Mouse (Mus musculus) activated CD4-positive, CD25-positive, alpha-beta regulatory T cell, adult 4 months (primary cell): ENCODE results near the gene Atg7. TPM values are rescaled to one million over a fixed set of nuclear protein-coding genes. Genes with fewer than 3 reads are reported as not detected.
"Not testable (repeated sequence)": the region's sequence is repeated elsewhere in the genome, so short reads cannot be mapped to it uniquely, and the experiment has no call there.

Experiments used
- ATAC-seq: one replicate; pipeline ENCODE4 v1.8.0; 2017
- polyA plus RNA-seq, 2 experiments: library from polyadenylated mRNA; unstranded; fragments of 100-300 nt; shearing (Covaris generic); gene quantifications; one replicate each; pipeline ENCODE4 v1.2.1; 2017

Atg7 gene
- polyA plus RNA-seq, 2 experiments from 2014 or later = 22.7 to 23.3 TPM

DNA sequence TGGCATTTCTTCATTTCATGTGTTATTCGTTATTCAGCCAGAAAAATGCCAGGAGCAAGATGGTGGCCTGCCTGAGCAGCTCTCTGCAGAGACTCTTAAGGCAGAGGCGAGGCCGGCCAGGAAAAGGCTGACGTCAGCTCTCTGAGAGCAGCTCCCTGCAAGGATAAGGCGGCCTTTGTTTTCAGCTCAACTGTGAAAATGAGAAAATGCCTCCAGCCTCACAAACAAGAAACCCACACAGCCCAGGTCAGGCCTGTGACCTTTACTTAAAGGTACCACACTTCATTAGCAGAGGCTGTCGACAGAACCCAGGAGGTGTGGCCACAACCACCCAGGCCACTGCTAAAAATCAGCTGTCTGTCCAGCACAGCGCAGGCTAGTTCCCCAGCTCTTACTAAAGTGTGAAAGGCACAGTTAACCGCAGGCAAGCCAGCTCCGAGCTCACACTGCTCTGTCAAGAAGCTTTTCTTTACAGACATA lies 240.4 kb downstream of the Atg7 start:
- ATAC-seq = peak; percentile 49

- no peak for ATAC-seq
These were observed 242.2 kb downstream of the Atg7 start for GRCm38 (mm10) chr6:114885129-114885528.

DNA sequence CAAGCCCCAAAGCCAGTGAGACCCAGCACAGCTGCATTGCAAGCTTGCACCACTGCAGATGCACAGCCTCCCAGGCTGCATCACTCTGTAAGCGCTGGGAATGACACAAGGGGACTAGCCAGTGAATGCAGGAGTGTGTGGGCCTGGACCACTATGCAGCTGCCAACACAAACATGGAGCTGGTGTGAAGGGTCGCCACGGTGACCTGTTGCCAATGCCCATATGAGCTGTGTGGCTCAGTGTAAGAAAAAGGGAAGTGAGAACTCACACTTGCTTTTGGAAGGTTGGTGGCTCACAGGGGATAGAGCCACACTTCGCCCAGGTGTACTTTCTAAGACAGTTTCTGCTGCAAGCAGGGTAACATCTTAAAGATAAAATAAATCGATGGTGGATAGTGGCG lies 243.1 kb downstream of the Atg7 start:
- no peak for ATAC-seq

DNA sequence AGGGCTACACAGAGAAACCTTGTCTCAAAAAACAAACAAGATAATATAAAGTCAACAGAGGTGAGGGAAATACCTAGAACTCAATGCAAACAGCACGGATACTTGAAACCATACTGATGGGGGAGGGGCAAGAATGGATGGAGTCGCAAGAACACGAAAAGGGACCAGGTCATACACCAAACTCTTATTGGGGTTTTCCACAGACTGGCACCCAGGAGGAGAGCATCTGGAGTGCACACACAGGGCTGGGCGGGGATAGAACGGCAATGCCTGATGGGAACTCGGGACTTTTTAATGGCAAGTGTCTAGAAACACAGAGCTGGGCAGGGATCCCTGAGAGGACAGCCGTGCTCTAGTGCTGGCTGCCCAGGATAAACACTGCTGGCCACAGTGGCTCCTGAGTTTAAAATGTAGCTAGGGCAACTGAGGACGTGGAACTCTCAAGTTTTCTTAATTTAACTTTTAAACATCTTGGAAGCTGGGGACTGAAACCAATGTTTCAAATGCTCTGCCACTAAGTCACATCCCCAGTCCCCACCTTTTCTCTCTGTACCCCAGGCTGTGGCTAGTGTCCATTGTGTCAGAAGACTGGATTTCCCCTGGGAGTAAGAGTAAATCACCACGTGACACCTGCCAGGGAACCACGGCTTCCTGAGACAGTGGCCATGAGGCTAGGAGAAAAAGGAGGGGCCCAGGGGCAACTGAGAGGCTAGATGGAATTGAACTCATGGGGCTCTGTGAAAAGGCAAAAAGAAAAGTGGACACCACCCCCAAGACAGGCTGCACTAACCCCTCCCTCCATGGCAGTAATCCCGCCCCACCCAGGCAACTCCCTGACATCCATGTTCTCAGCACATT lies 243.8 kb downstream of the Atg7 start:
- ATAC-seq = no peak

DNA sequence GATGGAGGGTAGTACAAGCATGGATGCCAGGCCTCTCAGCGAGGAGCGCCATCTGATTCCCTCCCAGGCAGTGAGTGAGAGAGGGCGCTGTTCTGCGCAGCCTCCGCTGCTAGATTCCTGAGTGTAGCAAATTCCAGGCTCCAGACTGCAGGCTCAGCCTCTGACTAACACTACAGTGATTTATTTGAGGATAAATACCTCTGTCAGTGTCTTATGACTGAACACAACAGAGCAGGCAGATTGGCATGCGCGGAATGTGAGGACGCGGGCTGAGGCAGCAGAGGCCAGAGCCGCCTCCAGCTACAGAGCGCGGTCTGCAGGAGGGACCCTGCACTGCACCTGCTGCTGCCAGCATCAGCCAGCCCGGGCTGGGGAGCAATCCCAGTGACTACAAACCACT lies 246.0 kb downstream of the Atg7 start:
- ATAC-seq = no peak

DNA sequence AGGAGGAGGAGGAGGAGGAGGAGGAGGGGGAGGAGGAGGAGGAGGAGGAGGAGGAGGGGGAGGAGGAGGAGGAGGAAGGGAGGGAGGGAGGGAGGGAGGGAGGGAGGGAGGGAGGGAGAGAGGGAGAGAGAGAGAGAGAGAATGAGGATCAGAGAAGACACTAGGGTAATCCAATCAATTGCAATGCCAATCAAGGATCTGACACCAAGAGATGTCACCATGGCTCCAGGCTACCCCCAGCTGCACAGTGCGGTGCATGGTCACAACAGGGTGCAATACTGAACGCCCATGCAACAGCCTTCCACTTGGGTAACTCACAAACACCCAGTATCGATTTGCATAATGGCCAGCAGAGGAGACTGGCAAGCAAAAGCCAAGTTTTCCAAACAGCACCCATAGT lies 247.1 kb downstream of the Atg7 start:
- not testable (repeated sequence) for ATAC-seq

DNA sequence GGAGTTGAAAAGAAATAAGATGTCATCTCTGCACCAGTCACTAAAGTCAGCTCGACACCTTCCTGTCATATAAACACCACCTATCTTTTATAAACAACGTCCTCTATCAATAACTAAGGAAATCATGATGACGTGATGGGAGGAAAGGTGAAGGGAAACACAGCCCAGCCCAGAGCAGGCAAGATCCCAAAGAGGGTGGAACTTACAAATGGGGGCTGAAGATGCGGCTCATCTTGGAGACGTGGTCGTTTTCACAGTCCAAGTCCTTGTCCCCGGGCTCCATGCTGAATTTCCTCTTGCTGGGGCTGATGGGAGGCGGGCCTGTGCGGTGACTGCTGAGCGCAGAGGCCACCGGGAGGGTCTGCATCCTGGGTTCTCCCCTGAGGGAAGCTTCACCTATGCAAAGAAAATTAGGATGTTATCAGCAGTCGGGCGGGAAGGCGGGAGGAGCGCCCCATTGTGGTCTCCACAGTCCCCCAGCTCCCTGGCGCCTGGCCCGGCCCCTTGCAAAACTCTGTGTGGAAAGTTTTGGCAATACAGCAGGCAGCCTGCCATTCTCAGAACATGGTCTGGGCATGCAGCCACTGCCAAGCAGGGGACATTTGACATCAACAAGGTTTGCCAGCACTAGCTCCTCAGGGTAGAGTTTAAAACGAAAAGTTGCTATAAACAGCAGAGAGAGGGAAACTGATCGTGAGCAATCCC lies 247.7 kb downstream of the Atg7 start:
- no peak for ATAC-seq

DNA sequence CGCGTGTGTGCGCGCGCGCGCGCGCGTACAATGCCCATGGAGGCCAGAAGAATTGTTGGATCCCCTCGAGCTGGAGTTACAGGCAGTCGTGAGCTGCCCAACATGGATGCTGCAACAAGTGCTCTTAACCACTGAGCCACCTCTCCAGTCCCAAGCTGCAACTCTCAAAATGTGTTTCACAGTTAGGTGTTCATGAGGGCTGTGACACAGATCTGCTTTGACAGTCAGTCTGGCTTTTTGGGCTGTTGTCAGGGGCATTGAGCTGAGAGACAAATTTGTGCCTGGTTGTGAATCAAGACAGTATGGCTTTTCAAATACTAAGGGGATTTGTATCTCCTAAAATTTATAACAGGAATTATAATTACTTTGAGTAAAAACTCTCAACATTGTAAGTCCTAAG lies 248.4 kb downstream of the Atg7 start:
- ATAC-seq = no peak

DNA sequence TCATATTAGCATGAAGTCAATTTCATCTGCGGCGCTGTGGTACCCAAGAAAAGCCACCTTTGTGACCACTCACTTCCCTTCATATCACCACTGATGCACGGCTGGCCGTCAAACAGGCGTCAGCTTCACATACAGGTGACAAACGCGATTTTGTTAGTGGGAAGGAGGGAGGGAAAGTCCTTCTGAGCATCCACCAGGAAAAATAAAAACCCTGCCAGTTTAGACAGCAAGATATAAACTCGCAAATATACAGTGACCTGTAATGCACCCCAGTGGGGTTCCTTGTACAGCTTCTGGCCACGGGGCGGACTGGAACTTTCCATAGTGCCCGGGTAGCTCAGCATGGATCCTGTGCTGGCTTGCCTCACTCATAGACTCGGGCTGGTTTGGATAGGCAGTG lies 248.9 kb downstream of the Atg7 start:
- ATAC-seq = no peak

DNA sequence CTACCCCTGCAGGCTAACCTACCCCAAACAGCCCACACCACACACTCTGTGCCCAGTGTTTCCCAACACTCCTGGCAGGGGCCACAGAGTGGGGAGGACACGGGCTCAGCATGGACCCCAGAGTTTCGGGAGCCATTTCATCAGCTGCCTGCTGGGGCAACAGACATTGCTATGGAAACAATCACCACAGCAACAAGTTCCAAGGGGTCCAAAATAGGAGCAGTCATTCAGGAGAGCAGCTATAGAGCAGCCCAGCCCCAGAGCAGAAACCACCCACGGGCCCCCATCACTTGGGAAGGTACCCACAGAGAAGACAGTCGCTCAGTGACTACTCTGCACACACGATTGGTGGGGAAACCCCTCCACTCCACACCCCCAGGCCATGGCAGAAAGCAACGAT lies 249.5 kb downstream of the Atg7 start:
- peak; percentile 66 for ATAC-seq

- peak; percentile 64 for ATAC-seq
These were observed 250.7 kb downstream of the Atg7 start for GRCm38 (mm10) chr6:114893427-114894209.

DNA sequence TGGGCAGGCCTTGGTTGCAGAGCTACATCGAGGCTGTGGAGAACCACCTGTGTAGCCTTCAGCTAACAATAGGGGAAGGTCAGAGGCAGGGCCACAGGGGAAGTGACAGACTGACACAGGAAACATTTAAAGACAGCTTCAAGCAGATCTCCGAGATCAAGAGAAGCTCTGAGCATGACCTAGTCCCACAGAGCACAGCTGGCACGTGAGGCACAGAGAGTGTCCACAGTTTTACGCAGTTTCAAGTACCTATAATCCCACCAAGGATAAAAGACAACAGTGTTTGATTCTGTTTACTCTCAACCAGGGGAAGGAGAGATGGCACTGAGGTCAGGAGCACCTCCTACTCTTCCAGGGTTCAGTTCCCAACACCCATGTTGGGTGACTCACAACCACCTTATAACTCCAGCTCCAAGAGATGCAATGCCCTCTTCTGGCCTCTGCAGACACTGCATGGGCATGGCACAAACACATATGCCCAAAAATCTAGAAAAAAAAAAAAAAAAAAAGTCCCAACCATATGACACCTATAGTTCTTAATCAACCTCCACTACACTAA lies 251.7 kb downstream of the Atg7 start:
- ATAC-seq = peak; percentile 44

- ATAC-seq = no peak
These were observed 252.3 kb downstream of the Atg7 start for GRCm38 (mm10) chr6:114895191-114895590.

DNA sequence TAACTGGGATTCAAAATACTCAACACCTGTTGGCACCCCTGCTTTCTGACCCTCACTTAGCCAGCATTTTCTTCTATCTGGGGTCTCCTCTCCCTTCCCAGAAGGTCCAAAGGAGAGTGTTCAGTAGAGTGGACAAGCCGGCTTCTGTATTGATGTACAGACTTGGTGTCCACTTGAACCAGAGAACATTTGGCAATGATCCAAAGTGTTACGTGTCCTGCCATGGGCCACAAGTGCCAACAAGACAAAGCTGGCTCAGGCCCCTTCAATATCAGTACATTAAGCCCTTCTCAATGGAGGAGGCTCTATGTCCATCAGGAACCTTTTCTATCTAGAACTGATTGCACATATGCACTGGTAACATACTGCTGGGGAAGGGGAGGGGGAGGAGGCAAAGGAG lies 253.4 kb downstream of the Atg7 start:
- ATAC-seq = no peak

- ATAC-seq = peak; percentile 21
These were observed 256.1 kb downstream of the Atg7 start for GRCm38 (mm10) chr6:114898949-114899348.

DNA sequence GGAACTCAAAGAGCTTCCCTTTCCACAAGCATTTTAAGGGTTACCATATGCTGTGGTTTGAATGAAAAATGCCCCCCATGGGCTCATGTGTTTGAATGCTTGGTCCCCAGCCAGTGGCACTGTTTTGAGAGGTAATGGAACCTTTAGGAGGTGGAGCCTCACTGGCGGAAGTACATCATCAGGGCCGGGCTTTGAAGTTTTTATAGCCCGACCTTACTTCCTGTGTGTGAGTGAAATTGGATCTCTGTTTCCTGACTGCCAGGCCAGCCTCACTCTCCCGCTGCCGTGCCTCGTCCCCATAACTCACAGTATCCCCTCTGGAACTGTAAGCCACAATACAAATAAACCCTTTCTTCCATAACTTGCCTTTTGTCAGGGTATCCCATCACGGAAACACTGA lies 256.8 kb downstream of the Atg7 start:
- ATAC-seq = peak; percentile 50

GRCm38 (mm10) chr6:114900194-114900593 lies 257.3 kb downstream of the Atg7 start:
- no peak for ATAC-seq

GRCm38 (mm10) chr6:114901321-114901824 lies 258.5 kb downstream of the Atg7 start:
- ATAC-seq = no peak

GRCm38 (mm10) chr6:114901921-114902320 lies 259.0 kb downstream of the Atg7 start:
- no peak for ATAC-seq

- no peak for ATAC-seq
These were observed 261.3 kb downstream of the Atg7 start for GRCm38 (mm10) chr6:114904233-114904632.

DNA sequence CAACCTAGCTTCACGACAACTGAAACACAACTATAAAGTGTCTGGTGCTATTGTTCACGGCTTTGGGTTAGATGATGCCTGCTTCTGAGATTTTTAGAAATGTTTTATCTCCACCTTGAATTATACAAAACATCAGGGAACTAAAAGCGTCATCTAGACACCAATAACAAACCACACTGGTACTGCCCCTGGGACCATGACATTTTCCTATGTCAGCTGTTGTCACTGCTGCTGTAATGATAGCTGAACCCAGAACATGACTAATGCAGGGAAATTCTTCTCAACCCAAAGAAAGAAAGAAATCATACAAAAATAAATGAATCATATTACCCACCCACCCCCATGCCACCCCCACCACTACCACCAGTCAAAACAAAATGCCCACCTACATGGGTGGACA lies 261.9 kb downstream of the Atg7 start:
- ATAC-seq = peak; percentile 10

- peak; percentile 24 for ATAC-seq
These were observed 262.5 kb downstream of the Atg7 start for GRCm38 (mm10) chr6:114905253-114906028.
